Mouse (Mus musculus) kidney, postnatal 0 days (tissue): ENCODE results near the gene Cacna2d3. TPM values are rescaled to one million over a fixed set of nuclear protein-coding genes. Genes with fewer than 3 reads are reported as not detected.

Experiments used
- ATAC-seq: fragments of 200-750 bp; cut with Nextera tagmentation; replicated peaks from 2 replicates; pipeline ENCODE4 v1.8.0; 2017; ENCODE audit warnings: low read depth, moderate number of reproducible peaks, moderate TSS enrichment, moderate library complexity; ENCODE audit not compliant: low FRiP score
- DNase-seq: peaks from one replicate; pipeline ENCODE4 v3.0.0-alpha.2; 2016; ENCODE audit warnings: low spot score
- H3K27ac ChIP-seq: fragments of 300-500 bp; sonication (generic); 2 replicates; pipeline ENCODE4 v1.5.1; 2014; ENCODE audit warnings: mild to moderate bottlenecking
- H3K27me3 ChIP-seq: fragments of 300-500 bp; sonication (generic); 2 replicates; pipeline ENCODE4 v1.6.1; 2014; ENCODE audit warnings: low read length, mixed read lengths; ENCODE audit not compliant: insufficient read depth
- H3K36me3 ChIP-seq: fragments of 300-500 bp; sonication (generic); 2 replicates; pipeline ENCODE4 v1.6.1; 2014; ENCODE audit warnings: low read length, mixed read lengths; ENCODE audit not compliant: insufficient read depth
- H3K4me1 ChIP-seq: fragments of 300-500 bp; sonication (generic); replicated peaks from 2 replicates; pipeline ENCODE4 v1.6.1; 2014; ENCODE audit warnings: antibody characterized with exemption, low read length, mixed read lengths; ENCODE audit not compliant: insufficient read depth
- H3K4me2 ChIP-seq: fragments of 300-500 bp; sonication (generic); 2 replicates; pipeline ENCODE4 v1.6.1; 2014; ENCODE audit warnings: mild to moderate bottlenecking, low read length, moderate library complexity, mixed read lengths
- H3K4me3 ChIP-seq: fragments of 300-500 bp; sonication (generic); replicated peaks from 2 replicates; pipeline ENCODE4 v1.5.1; 2014; ENCODE audit warnings: low read depth, low read length
- H3K9ac ChIP-seq: fragments of 300-500 bp; sonication (generic); 2 replicates; pipeline ENCODE4 v1.6.1; 2014; ENCODE audit warnings: low read depth, low read length
- H3K9me3 ChIP-seq: fragments of 300-500 bp; sonication (generic); replicated peaks from 2 replicates; pipeline ENCODE4 v1.6.1; 2016; ENCODE audit warnings: low read length, inconsistent platforms, mixed read lengths
- CTCF ChIP-seq: IDR thresholded peaks from 2 replicates; pipeline ENCODE4 v1.5.1; 2016; ENCODE audit warnings: antibody characterized with exemption, low read depth, mild to moderate bottlenecking, moderate library complexity
- WGBS: fragments of 180-500 bp; shearing (Covaris S2); extraction: QIAGEN DNeasy Blood & Tissue Kit; methylation state at CpG from one replicate; pipeline ENCODE4 v1.1.7; 2014; 5-methylcytosine and 5-hydroxymethylcytosine counted together
- polyA plus RNA-seq: library from polyadenylated mRNA; unstranded; fragments of >200 nt; fragmentation: Nextera tagmentation; extraction: Ambion mirVana; gene quantifications from 2 replicates; pipeline ENCODE4 v1.2.1, GENCODE M21; 2015

Gene Cacna2d3
- polyA plus RNA-seq: 1.8 and 2.1 TPM in 2 replicates

DNA sequence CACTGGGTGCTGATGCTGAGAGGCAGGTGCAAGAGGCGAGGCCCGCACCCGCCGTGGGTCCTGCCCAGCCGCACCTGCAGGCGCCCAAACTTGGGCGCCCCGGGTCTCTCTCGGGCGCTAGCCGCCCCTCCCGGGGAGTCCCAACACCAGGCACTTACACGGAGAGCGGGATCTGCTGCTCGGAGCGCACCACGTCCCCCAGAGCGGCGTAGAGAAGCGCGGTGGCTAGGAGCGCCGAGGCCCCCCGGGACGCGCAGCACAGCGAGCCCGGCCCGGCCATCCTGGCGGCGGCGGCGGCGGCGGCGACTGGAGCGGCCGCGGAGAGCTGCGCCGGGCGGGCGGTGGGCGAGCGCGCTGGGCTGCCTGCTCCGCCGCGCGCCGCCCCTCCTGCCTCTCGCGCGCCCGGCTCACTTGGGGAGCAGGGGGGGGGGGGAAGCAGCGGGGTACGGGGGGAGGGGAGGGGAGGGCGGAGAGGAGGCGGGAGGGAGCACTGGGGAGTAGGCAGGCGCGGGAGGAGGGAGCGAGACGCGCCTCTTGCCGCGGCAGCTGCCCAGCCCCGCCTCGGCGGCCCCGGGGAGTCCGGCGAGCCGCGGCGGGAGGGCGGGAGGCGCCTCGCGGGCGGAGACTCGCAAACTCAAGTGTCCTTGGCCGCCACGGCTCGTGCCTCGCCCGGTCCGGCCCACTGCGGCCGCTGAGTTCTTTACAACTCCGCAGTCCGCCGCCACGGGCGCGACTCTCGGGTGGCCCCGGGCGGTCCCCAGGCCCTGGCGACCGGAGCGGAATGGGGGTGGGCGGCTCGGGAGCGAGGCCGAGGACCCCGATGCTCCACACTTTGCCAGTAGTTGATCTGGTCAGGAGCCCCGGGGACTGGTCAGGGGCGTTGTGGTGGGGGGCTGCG lies at the start of gene Cacna2d3:
TSS of gene Cacna2d3 (minus strand) at position 377 of the 898 bp plus-strand sequence.
- Histone ChIP-seq H3K4me3 (peak within 1 kb of the TSS; percentile 65), H3K27me3 (peaks cover 37% of the 10 kb centered on the region), H3K36me3 (no peaks in the 10 kb centered on the region), H3K9me3 (no peaks in the 10 kb centered on the region), H3K4me1 (peaks cover 9% of the 10 kb centered on the region; the same call in 1 of the 2 replicates), H3K9ac (peak within 1 kb of the TSS; percentile 57), H3K4me2 (peak within 1 kb of the TSS; percentile 99), H3K27ac (no peak within 1 kb of the TSS)
- ATAC-seq (peak; percentile 45; the same call in 1 of the 2 replicates), DNase-seq (peak; percentile 69)
- under 1% methylated on average over 69 of the region's 109 CpGs for WGBS
- no peak for TF ChIP-seq CTCF

DNA sequence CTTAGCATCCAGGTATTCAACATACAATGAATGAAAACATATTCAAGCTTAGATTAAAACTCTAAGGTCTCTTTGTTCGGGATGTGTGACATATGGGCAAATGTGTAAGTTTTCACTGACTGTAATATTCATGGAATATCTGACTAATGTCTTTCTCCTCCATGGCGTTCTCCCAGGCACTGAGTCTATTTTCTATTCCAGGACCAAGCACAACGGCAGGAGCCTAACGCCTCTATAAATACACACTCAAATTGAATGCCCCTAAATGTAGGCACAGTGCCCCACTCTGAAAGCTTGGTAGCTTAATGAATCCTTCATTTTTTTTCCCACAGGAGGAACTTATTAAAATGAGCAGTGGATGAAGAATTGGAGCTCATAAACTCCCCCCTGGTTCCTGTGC lies 47.8 kb upstream of the Cacna2d3 start:
- no peak overlapping the region for H3K9ac ChIP-seq
- H3K9me3 ChIP-seq: no peaks in the 10 kb centered on the region
- no peak for TF ChIP-seq CTCF
- no peaks in the 10 kb centered on the region for H3K27me3 ChIP-seq
- H3K27ac ChIP-seq: no peak overlapping the region
- no peak overlapping the region for H3K4me3 ChIP-seq
- no peaks in the 10 kb centered on the region for H3K36me3 ChIP-seq
- H3K4me1 ChIP-seq: no peaks in the 10 kb centered on the region
- 90% methylated on average over 4 of the region's 4 CpGs for WGBS
- DNase-seq: no peak
- H3K4me2 ChIP-seq: no peak overlapping the region
- no peak for ATAC-seq

DNA sequence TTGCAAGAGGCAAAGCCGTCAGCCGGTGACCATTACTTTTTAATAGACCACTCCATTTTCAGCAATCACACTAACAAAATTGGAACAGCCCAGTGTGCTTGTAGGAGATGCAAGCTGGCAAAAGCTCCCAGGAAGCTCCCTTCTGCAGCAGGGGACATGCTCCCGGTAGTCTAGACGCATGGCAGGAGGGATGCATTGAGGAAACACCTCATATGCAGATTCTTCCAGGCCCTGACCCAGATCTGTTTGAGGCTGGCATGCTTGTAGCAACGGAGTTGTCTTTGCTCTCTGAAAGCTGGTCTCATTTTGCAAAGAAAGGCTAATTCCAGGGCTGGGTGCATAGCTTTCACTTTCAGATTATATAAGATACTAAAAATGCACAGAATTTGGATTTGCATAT lies 31.2 kb upstream of the Cacna2d3 start:
- Histone ChIP-seq H3K27ac (no peak overlapping the region), H3K36me3 (no peaks in the 10 kb centered on the region), H3K9ac (no peak overlapping the region), H3K4me1 (no peaks in the 10 kb centered on the region), H3K27me3 (no peaks in the 10 kb centered on the region), H3K9me3 (no peaks in the 10 kb centered on the region), H3K4me3 (no peak overlapping the region), H3K4me2 (no peak overlapping the region)
- 70% methylated on average over 5 of the region's 5 CpGs for WGBS
- DNase-seq (no peak), ATAC-seq (no peak)
- TF ChIP-seq CTCF: no peak

DNA sequence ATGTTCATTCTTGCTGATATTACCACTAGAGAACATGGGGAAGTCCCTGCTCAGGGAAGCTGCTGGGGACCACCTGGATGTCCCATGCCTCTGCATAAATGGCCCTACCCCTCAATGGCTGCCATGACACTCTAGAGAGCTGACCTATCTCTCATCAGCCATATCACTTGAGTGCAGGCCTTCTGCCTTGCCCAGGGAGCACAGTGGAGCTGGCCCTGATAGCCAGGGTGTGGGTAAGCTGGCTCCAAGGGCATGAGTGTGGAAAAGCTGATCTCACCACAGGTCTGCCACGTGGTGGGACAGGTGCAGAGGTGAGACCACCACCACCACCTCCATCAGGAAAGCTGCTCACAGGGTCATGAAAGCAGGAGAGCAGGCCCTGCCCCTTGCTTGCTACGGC lies 17.1 kb upstream of the Cacna2d3 start:
- TF ChIP-seq CTCF: no peak
- Histone ChIP-seq H3K27ac (no peak overlapping the region), H3K4me1 (no peaks in the 10 kb centered on the region), H3K9ac (no peak overlapping the region), H3K36me3 (no peaks in the 10 kb centered on the region), H3K27me3 (no peaks in the 10 kb centered on the region), H3K4me3 (no peak overlapping the region), H3K4me2 (no peak overlapping the region), H3K9me3 (no peaks in the 10 kb centered on the region)
- ATAC-seq (no peak), DNase-seq (no peak)
- 80% methylated on average over 2 of the region's 2 CpGs for WGBS

DNA sequence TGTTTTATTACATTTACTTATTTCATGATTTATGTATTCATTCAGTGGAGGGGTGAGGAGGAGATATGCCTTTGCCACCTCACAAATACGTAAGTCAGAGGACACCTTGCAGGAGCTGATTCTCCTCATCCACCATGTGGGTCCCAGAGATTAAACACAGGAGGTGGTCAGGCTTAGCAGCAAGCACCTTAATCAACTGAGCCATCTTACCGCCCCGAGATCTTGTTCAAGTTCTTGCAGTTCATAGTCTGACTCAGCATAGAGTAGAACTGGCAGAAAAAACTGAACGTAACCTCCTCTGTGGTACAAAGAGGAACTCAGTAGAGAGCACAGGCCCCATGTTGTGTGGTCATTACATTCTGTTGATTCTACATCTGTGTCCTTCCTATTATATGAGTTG lies 8.6 kb upstream of the Cacna2d3 start:
- Histone ChIP-seq H3K4me1 (no peaks in the 10 kb centered on the region), H3K4me3 (no peak overlapping the region), H3K27ac (no peak overlapping the region), H3K9ac (no peak overlapping the region), H3K4me2 (no peak overlapping the region), H3K9me3 (no peaks in the 10 kb centered on the region), H3K36me3 (no peaks in the 10 kb centered on the region), H3K27me3 (no peaks in the 10 kb centered on the region)
- no peak for TF ChIP-seq CTCF
- no peak for ATAC-seq
- 88% methylated on average over 4 of the region's 4 CpGs for WGBS
- no peak for DNase-seq

DNA sequence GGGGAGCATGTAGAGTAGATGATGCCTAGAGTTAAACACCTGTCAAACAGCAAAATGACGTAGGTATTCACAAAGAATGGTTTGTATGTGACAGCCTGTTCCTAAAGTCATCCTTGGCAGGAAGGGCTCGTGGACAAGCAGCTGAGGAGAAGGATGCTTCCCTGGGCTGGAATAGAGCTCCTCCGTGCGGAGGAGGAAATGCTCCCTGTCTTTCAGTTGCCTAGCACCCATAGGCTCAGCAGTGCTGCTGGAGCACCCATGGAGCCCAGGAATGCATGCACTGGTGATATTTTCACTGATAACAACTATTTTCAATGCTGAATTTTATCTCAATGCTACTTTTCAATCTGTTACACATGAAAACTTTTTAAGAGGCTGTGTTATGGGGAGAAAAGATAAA lies 7.3 kb upstream of the Cacna2d3 start:
- Histone ChIP-seq H3K4me1 (no peaks in the 10 kb centered on the region), H3K27ac (no peak overlapping the region), H3K9me3 (no peaks in the 10 kb centered on the region), H3K4me2 (no peak overlapping the region), H3K9ac (no peak overlapping the region), H3K36me3 (no peaks in the 10 kb centered on the region), H3K4me3 (no peak overlapping the region), H3K27me3 (peaks cover 5% of the 10 kb centered on the region)
- TF ChIP-seq CTCF: no peak
- ATAC-seq: no peak
- DNase-seq: no peak
- 86% methylated on average over 4 of the region's 4 CpGs for WGBS
